Mouse (Mus musculus) ES-E14 (cell line): ENCODE measurements around the gene Mcat.

Experiments
- CHD2 ChIP-seq: IDR thresholded peaks from 2 replicates; pipeline ENCODE4 v1.6.1; 2014; ENCODE audit warnings: mild to moderate bottlenecking, low read depth, low read length, inconsistent platforms
- HCFC1 ChIP-seq: IDR thresholded peaks from 2 replicates; pipeline ENCODE4 v1.6.1; 2012; ENCODE audit warnings: low read length, inconsistent platforms, borderline replicate concordance; ENCODE audit not compliant: insufficient read depth
- MAFK ChIP-seq: IDR thresholded peaks from 2 replicates; pipeline ENCODE4 v1.6.1; 2014; ENCODE audit warnings: mild to moderate bottlenecking, low read depth, low read length, inconsistent platforms; ENCODE audit not compliant: insufficient read depth
- ZC3H11A ChIP-seq: IDR thresholded peaks from 2 replicates; pipeline ENCODE4 v1.6.1; 2012; ENCODE audit warnings: low read depth, mild to moderate bottlenecking, inconsistent platforms, low read length, borderline replicate concordance
- ZNF384 ChIP-seq: IDR thresholded peaks from 2 replicates; pipeline ENCODE4 v1.6.1; 2012; ENCODE audit warnings: low read depth, low read length, inconsistent platforms

DNA sequence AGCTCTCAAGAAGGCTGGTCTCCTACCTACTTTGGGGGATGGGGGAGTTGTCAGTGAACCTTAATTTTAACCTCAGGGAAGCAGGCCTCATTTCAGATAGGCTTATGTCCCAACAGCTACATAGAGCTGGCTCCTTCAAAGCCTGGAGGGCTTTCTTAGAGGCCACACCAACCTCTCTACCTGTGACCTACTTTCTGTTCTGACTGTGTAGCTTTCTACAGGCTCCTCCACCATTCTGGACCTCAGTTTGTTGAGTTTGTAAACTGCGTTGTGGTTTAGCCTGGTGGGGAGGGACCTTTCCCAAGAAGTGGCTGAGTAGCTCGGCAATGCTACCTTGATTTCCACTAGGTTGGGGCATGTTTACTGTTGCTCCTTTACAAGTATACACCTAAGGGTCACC, 35.8 kb downstream of the Mcat start:
- no peak for TF ChIP-seq ZC3H11A
- no peak for TF ChIP-seq MAFK
- TF ChIP-seq CHD2 = no peak
- TF ChIP-seq ZNF384 = no peak
- no peak for TF ChIP-seq HCFC1
